In the genomic region with DNA sequence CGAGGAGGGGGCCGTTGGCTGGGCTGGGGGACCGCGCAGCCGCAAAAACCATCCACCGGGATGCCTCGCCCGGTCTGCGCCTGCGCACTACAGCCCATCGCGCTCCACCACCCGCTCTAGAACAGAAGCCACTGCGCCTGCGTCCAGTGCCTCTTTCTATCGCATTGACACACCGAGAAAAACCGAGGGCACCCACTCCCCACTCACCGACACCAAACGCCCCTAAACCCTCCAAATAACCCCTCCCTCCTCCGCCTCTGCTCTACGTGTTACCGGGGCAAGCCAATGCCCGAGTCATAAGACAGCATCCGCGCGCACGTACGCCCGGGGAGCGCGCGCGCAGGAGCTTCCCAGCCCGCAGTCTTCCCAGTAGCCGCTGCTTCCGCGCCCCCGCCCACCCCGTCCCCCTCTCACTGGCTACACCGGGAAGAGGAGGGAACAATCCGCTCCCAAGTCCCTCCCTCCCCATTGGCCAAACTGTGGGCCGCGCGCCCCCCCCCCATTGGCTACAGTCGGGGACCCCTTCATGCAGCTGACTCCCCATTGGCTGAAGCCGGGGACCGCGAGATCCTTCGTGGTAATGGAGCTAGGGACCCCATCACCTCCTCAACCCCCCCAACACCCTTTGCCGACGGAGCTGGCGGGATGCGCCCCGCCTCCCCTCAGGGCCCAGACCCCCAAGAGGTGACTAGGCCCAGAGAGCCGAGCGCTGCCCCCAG, we compare ENCODE assay signal across 8 mouse cellular contexts. TPM values are rescaled to one million over a fixed set of nuclear protein-coding genes. Genes with fewer than 3 reads are reported as not detected.
A peak's percentile ranks its signal among the peaks of the same experiment; 100 is the strongest.
DNase-seq lines count a peak whose midpoint lies in the region; ATAC-seq and TF ChIP-seq lines count a peak whose summit lies in the region.

No protein-coding gene starts in this region.

- H3K9ac ChIP-seq in lung, embryonic 16.5 days (ENCODE audit: low read length) = peak overlapping the region; percentile 99

- H3K27ac ChIP-seq in lung, embryonic 16.5 days (ENCODE audit: low read length) = peak overlapping the region; percentile 99
- peak overlapping the region; percentile 88 for H3K27ac ChIP-seq in thymus, adult 2 months (ENCODE audit: control insufficient read depth, insufficient read depth, low read length)

- TF ChIP-seq POLR2A in thymus, adult 2 months (IDR thresholded peaks at IDR 0.05; ENCODE audit: control insufficient read depth, extremely low read depth, insufficient read depth, low read length, poor library complexity) = peak; percentile 62; the same call in 1 of the 2 replicates

- no peaks in the 10 kb centered on the region for H3K9me3 ChIP-seq in lung, embryonic 16.5 days (ENCODE audit: control insufficient read depth, low read length)

- DNase-seq in MN1 (ENCODE audit: low spot score) = peak; percentile 96
- peak; percentile 94 for DNase-seq in cerebellum, adult 8-10 months
- peak; percentile 96 for DNase-seq in forelimb bud, embryonic 11.5 days (ENCODE audit: low read depth, low spot score)
- DNase-seq in layer of hippocampus, adult 9-11 months = peak; percentile 96
- peak; percentile 91 for DNase-seq in ovary, adult 18-20 months (ENCODE audit: low spot score)
- DNase-seq in thymus, adult 2 months = peak; percentile 91

- no peaks in the 10 kb centered on the region for H3K27me3 ChIP-seq in lung, embryonic 16.5 days (ENCODE audit: control insufficient read depth, insufficient read depth, low read depth, low read length)
- H3K27me3 ChIP-seq in thymus, adult 2 months (ENCODE audit: control insufficient read depth, insufficient read depth, low read length) = no peaks in the 10 kb centered on the region

- H3K4me3 ChIP-seq in lung, embryonic 16.5 days (ENCODE audit: low read length) = peak overlapping the region; percentile 90
- H3K4me3 ChIP-seq in thymus, adult 2 months (ENCODE audit: control insufficient read depth, insufficient read depth, low read length) = peak overlapping the region; percentile 87

- peaks cover 38% of the 10 kb centered on the region for H3K36me3 ChIP-seq in lung, embryonic 16.5 days (ENCODE audit: control insufficient read depth, insufficient read depth, low read length)
- H3K36me3 ChIP-seq in thymus, adult 2 months (ENCODE audit: control insufficient read depth, insufficient read depth, low read length) = peaks cover 40% of the 10 kb centered on the region

- H3K4me1 ChIP-seq in lung, embryonic 16.5 days (replicated peaks; ENCODE audit: control insufficient read depth, insufficient read depth, low read length) = peaks cover 12% of the 10 kb centered on the region
- peaks cover 2% of the 10 kb centered on the region; the same call in 1 of the 2 replicates for H3K4me1 ChIP-seq in thymus, adult 2 months (replicated peaks; ENCODE audit: control insufficient read depth, insufficient read depth, low read length)

- TF ChIP-seq CTCF in thymus, adult 2 months (IDR thresholded peaks at IDR 0.05; ENCODE audit: borderline replicate concordance, control insufficient read depth, extremely low read depth, insufficient read depth, low read length, poor library complexity) = no peak

- peak overlapping the region; percentile 86 for H3K4me2 ChIP-seq in lung, embryonic 16.5 days (ENCODE audit: low read depth, low read length)

- peak; percentile 75 to 80 for ATAC-seq in hematopoietic stem cell, adult 5-6 weeks (replicated peaks in 1 of 2; ENCODE audit: insufficient read depth in 1 of 2, low FRiP score in 2 of 2, low TSS enrichment in 1 of 2, low read depth in 1 of 2, poor library complexity in 2 of 2, severe bottlenecking in 2 of 2)
- peak; percentile 92 for ATAC-seq in lung, embryonic 16.5 days (ENCODE audit: low read depth)

- under 1% methylated on average over 44 of the region's 57 CpGs for WGBS in lung, embryonic 16.5 days
- WGBS in thymus, adult 2 months = under 1% methylated on average over 54 of the region's 57 CpGs

RNA-seq across cellular contexts. Expression of a gene that starts 1.1 kb away (rescaled TPM):
- total RNA-seq in hematopoietic stem cell, adult 5-6 weeks (2017) = 40.0 and 40.2 TPM in 2 replicates
- 36.0 and 38.5 TPM in 2 replicates for polyA plus RNA-seq in lung, embryonic 16.5 days (2015; fragmentation: Nextera tagmentation; extraction: Ambion mirVana)
- 563 and 715 TPM in 2 replicates for polyA plus RNA-seq in thymus, adult 2 months (2012; rRNA removed)

RNA-seq across cellular contexts. Expression of a gene that starts 15.0 kb away (rescaled TPM):
- total RNA-seq in hematopoietic stem cell, adult 5-6 weeks (2017) = 48.1 and 99.2 TPM in 2 replicates
- polyA plus RNA-seq in lung, embryonic 16.5 days (2015; fragmentation: Nextera tagmentation; extraction: Ambion mirVana) = 106 and 112 TPM in 2 replicates
- 127 and 134 TPM in 2 replicates for polyA plus RNA-seq in thymus, adult 2 months (2012; rRNA removed)

RNA-seq across cellular contexts. Expression of a gene that starts 27.0 kb away (rescaled TPM):
- total RNA-seq in hematopoietic stem cell, adult 5-6 weeks (2017) = 15.3 and 20.9 TPM in 2 replicates
- 47.2 and 48.5 TPM in 2 replicates for polyA plus RNA-seq in lung, embryonic 16.5 days (2015; fragmentation: Nextera tagmentation; extraction: Ambion mirVana)
- polyA plus RNA-seq in thymus, adult 2 months (2012; rRNA removed) = 146 TPM in 2 replicates

RNA-seq across cellular contexts. Expression of a gene that starts 39.3 kb away (rescaled TPM):
- total RNA-seq in hematopoietic stem cell, adult 5-6 weeks (2017) = 0.30 TPM in 1 of 2 replicates, not detected in the other
- 5.1 and 33.6 TPM in 2 replicates for polyA plus RNA-seq in lung, embryonic 16.5 days (2015; fragmentation: Nextera tagmentation; extraction: Ambion mirVana)
- polyA plus RNA-seq in thymus, adult 2 months (2012; rRNA removed) = 3.2 and 5.2 TPM in 2 replicates

Comparison
In these comparisons a context has a peak if more than half of its experiments do, and no peak if none do; other contexts are left out.
1. Peak in every context shown above with its lines: DNase-seq, ATAC-seq, H3K4me3 ChIP-seq and H3K27ac ChIP-seq.
2. RNA of a gene that starts 1.1 kb away (polyA plus RNA-seq): 563 to 715 TPM in thymus, adult 2 months; 36.0 to 38.5 TPM in lung, embryonic 16.5 days; every median in the first group is over 10 times any median in the second.